Mouse (Mus musculus): ENCODE data around the gene Myo3a. TPM values are rescaled to one million over a fixed set of nuclear protein-coding genes. Genes with fewer than 3 reads are reported as not detected.

Gene Myo3a
- total and polyA plus RNA-seq, 3 experiments: not detected

GRCm38 (mm10) chr2:22621828-22622731 is 394.8 kb downstream of the Myo3a start, which contains the start of gene Gad2:
Gene Gad2 (plus strand): TSS chr2:22622205.
- H3K27me3 ChIP-seq (replicated peaks): no peaks in the 10 kb centered on the region
- H3K9ac ChIP-seq (ENCODE audit: insufficient read depth, low read depth): no peak within 1 kb of the TSS
- no peaks in the 10 kb centered on the region for H3K79me2 ChIP-seq (replicated peaks; ENCODE audit: control insufficient read depth, extremely low read depth, insufficient read depth, poor library complexity, severe bottlenecking)
- H3K4me3 ChIP-seq (replicated peaks in 1 of 3; ENCODE audit: low read depth in 2 of 3, low read length in 2 of 3, poor library complexity in 1 of 3): no peak within 1 kb of the TSS
- H3K4me2 ChIP-seq (ENCODE audit: insufficient read depth, low read depth, poor library complexity, severe bottlenecking): no peak within 1 kb of the TSS
- no peaks in the 10 kb centered on the region for H3K36me3 ChIP-seq (replicated peaks in 1 of 2; ENCODE audit: control insufficient read depth in 1 of 2, insufficient read depth in 1 of 2, low read length in 1 of 2)
- peak within 1 kb of the TSS; percentile 33; the same call in 1 of the 2 replicates for H3K27ac ChIP-seq (ENCODE audit: insufficient read depth, low read depth)
- dilution Hi-C loops (cut with MboI; ENCODE audit: extremely low pct_ligation_motif_present, extremely low pct_unique_long_range_greater_than_20kb, low sequenced_read_pairs): no loop called here
- DNase-seq (ENCODE audit: extremely low read depth): no peak
- TF ChIP-seq NELFE (IDR thresholded peaks at IDR 0.05; ENCODE audit: low read depth, low read length) (no peak), BHLHE40 (IDR thresholded peaks at IDR 0.05; ENCODE audit: low read depth, low read length) (no peak), ELF1 (IDR thresholded peaks at IDR 0.05; ENCODE audit: low read depth, low read length) (no peak), ZMIZ1 (IDR thresholded peaks at IDR 0.05; ENCODE audit: low read depth, low read length) (no peak), UBTF (IDR thresholded peaks at IDR 0.05; ENCODE audit: low read depth, low read length) (no peak), E2F4 (IDR thresholded peaks at IDR 0.05; ENCODE audit: insufficient replicate concordance, low read depth, low read length) (no peak), CTCF (conservative IDR thresholded peaks at IDR 0.05 in 1 of 2, IDR thresholded peaks at IDR 0.05 in 1 of 2; ENCODE audit: low read depth in 2 of 2, low read length in 2 of 2) (no peak), USF1 (IDR thresholded peaks at IDR 0.05; ENCODE audit: low read depth, low read length) (no peak), RCOR1 (conservative IDR thresholded peaks at IDR 0.05; ENCODE audit: low read depth, low read length) (no peak)
- in situ Hi-C loops (cut with MboI; ENCODE audit: low pct_ligation_motif_present, low pct_unique_long_range_greater_than_20kb, low sequenced_read_pairs): no loop called here
- peaks cover 11% of the 10 kb centered on the region for H3K9me3 ChIP-seq (replicated peaks; ENCODE audit: low read length)
- no peaks in the 10 kb centered on the region for H3K4me1 ChIP-seq (ENCODE audit: control insufficient read depth in 1 of 2, insufficient read depth in 2 of 2)

GRCm38 (mm10) chr2:22623111-22624070 is 396.1 kb downstream of the Myo3a start:
- Histone ChIP-seq H3K9ac (ENCODE audit: insufficient read depth, low read depth) (no peak overlapping the region), H3K36me3 (replicated peaks in 1 of 2; ENCODE audit: control insufficient read depth in 1 of 2, insufficient read depth in 1 of 2, low read length in 1 of 2) (no peaks in the 10 kb centered on the region), H3K27ac (ENCODE audit: insufficient read depth, low read depth) (no peak overlapping the region), H3K27me3 (replicated peaks) (no peaks in the 10 kb centered on the region), H3K9me3 (replicated peaks; ENCODE audit: low read length) (peaks cover 11% of the 10 kb centered on the region), H3K4me1 (ENCODE audit: control insufficient read depth in 1 of 2, insufficient read depth in 2 of 2) (no peaks in the 10 kb centered on the region), H3K4me2 (ENCODE audit: insufficient read depth, low read depth, poor library complexity, severe bottlenecking) (no peak overlapping the region), H3K4me3 (replicated peaks in 1 of 3; ENCODE audit: low read depth in 2 of 3, low read length in 2 of 3, poor library complexity in 1 of 3) (no peak overlapping the region), H3K79me2 (replicated peaks; ENCODE audit: control insufficient read depth, extremely low read depth, insufficient read depth, poor library complexity, severe bottlenecking) (no peaks in the 10 kb centered on the region)
- DNase-seq (ENCODE audit: extremely low read depth): no peak
- TF ChIP-seq ZC3H11A (IDR thresholded peaks at IDR 0.05; ENCODE audit: low read depth, low read length) (no peak), HCFC1 (IDR thresholded peaks at IDR 0.05; ENCODE audit: low read depth, low read length) (no peak)
- dilution Hi-C loops (cut with MboI; ENCODE audit: extremely low pct_ligation_motif_present, extremely low pct_unique_long_range_greater_than_20kb, low sequenced_read_pairs): no loop called here
- in situ Hi-C loops (cut with MboI; ENCODE audit: low pct_ligation_motif_present, low pct_unique_long_range_greater_than_20kb, low sequenced_read_pairs): no loop called here
